13 mouse cellular contexts compared by ENCODE assay signal in genomic region chr1:166124932-166125593, GRCm38 (mm10). TPM values are rescaled to one million over a fixed set of nuclear protein-coding genes. Genes with fewer than 3 reads are reported as not detected.
DNase-seq lines count a peak whose midpoint lies in the region; ATAC-seq lines count a peak whose summit lies in the region.
"Had no signal": no experiment of that assay in that cellular context is flagged by ENCODE, and none has a peak within 500 bp of the region (broad histone marks: within the 10 kb centered on the region; RNA-seq: fewer than 3 reads in every experiment).

No protein-coding gene starts in this region.

- H3K36me3 ChIP-seq in liver, embryonic 11.5 days (ENCODE audit: control insufficient read depth, insufficient read depth, low read length): no peaks in the 10 kb centered on the region
- no peaks in the 10 kb centered on the region for H3K36me3 ChIP-seq in liver, embryonic 12.5 days
- H3K36me3 ChIP-seq in hindbrain, embryonic 13.5 days: no peaks in the 10 kb centered on the region
- H3K36me3 ChIP-seq in midbrain, embryonic 14.5 days (ENCODE audit: control insufficient read depth, insufficient read depth, low read length): no peaks in the 10 kb centered on the region
- H3K36me3 ChIP-seq: lung, embryonic 15.5 days had no signal

- H3K27me3 ChIP-seq in liver, embryonic 11.5 days (replicated peaks; ENCODE audit: control insufficient read depth, insufficient read depth, low read length): no peaks in the 10 kb centered on the region
- no peaks in the 10 kb centered on the region for H3K27me3 ChIP-seq in liver, embryonic 12.5 days (replicated peaks)
- H3K27me3 ChIP-seq in hindbrain, embryonic 13.5 days: no peaks in the 10 kb centered on the region
- H3K27me3 ChIP-seq in midbrain, embryonic 14.5 days (ENCODE audit: control insufficient read depth, insufficient read depth, low read length): no peaks in the 10 kb centered on the region
- H3K27me3 ChIP-seq: lung, embryonic 15.5 days had no signal

- peaks cover 8% of the 10 kb centered on the region for H3K4me1 ChIP-seq in liver, embryonic 11.5 days (replicated peaks; ENCODE audit: control insufficient read depth, insufficient read depth, low read length)
- H3K4me1 ChIP-seq in liver, embryonic 12.5 days: peaks cover 25% of the 10 kb centered on the region
- 0 out of 2 replicates have a peak, but pooled peaks cover 3% of the 10 kb centered on the region for H3K4me1 ChIP-seq in hindbrain, embryonic 13.5 days (replicated peaks)
- no peaks in the 10 kb centered on the region for H3K4me1 ChIP-seq in midbrain, embryonic 14.5 days (ENCODE audit: control insufficient read depth, insufficient read depth, low read length)

- no peak overlapping the region for H3K9ac ChIP-seq in liver, embryonic 11.5 days (ENCODE audit: low read depth, low read length)
- H3K9ac ChIP-seq in liver, embryonic 12.5 days: no peak overlapping the region
- H3K9ac ChIP-seq in hindbrain, embryonic 13.5 days: no peak overlapping the region
- no peak overlapping the region for H3K9ac ChIP-seq in midbrain, embryonic 14.5 days (replicated peaks; ENCODE audit: low read length)
- H3K9ac ChIP-seq: lung, embryonic 15.5 days had no signal

- peak; percentile 78 for ATAC-seq in liver, embryonic 11.5 days (replicated peaks; ENCODE audit: low FRiP score)
- peak; percentile 86 for ATAC-seq in liver, embryonic 12.5 days
- ATAC-seq in hindbrain, embryonic 13.5 days (ENCODE audit: low FRiP score): no peak
- ATAC-seq in midbrain, embryonic 14.5 days (ENCODE audit: low FRiP score, low TSS enrichment): no peak
- ATAC-seq: forebrain, embryonic 16.5 days had no signal

- H3K4me3 ChIP-seq in liver, embryonic 11.5 days (ENCODE audit: low read depth, low read length): no peak overlapping the region
- no peak overlapping the region for H3K4me3 ChIP-seq in liver, embryonic 12.5 days
- H3K4me3 ChIP-seq in hindbrain, embryonic 13.5 days: no peak overlapping the region
- H3K4me3 ChIP-seq in midbrain, embryonic 14.5 days (replicated peaks; ENCODE audit: low read depth, low read length): no peak overlapping the region
- H3K4me3 ChIP-seq: lung, embryonic 15.5 days had no signal

- H3K27ac ChIP-seq in liver, embryonic 11.5 days (ENCODE audit: low read depth, low read length): no peak overlapping the region
- H3K27ac ChIP-seq in liver, embryonic 12.5 days: no peak overlapping the region
- H3K27ac ChIP-seq in hindbrain, embryonic 13.5 days: no peak overlapping the region
- H3K27ac ChIP-seq in midbrain, embryonic 14.5 days (replicated peaks; ENCODE audit: low read depth, low read length): no peak overlapping the region
- H3K27ac ChIP-seq: lung, embryonic 15.5 days had no signal

- no peak for DNase-seq in liver, embryonic 11.5 days (ENCODE audit: low spot score)
- DNase-seq in liver (no peak), ZHBTc4 (ENCODE audit: low read depth, low spot score) (peak; percentile 99)
- DNase-seq in midbrain, embryonic 14.5 days: no peak
- DNase-seq in cerebellum, adult 9-10 months: no peak
- DNase-seq: cerebellum, adult 11-12 months; kidney, postnatal 14 days; left cerebral cortex, postnatal 4 days had no signal

- 50% methylated on average over 8 of the region's 8 CpGs for WGBS in liver, embryonic 11.5 days
- WGBS in liver, embryonic 12.5 days (ENCODE audit: insufficient replicate concordance): 29% methylated on average over 8 of the region's 8 CpGs
- 54% methylated on average over 8 of the region's 8 CpGs for WGBS in hindbrain, embryonic 13.5 days
- WGBS in midbrain, embryonic 14.5 days: 58% methylated on average over 8 of the region's 8 CpGs

- no peaks in the 10 kb centered on the region for H3K9me3 ChIP-seq in liver, embryonic 11.5 days (ENCODE audit: control insufficient read depth, low read length)
- H3K9me3 ChIP-seq in liver, embryonic 12.5 days (replicated peaks): no peaks in the 10 kb centered on the region
- H3K9me3 ChIP-seq in hindbrain, embryonic 13.5 days: no peaks in the 10 kb centered on the region
- no peaks in the 10 kb centered on the region for H3K9me3 ChIP-seq in midbrain, embryonic 14.5 days (ENCODE audit: control insufficient read depth, low read length)
- H3K9me3 ChIP-seq: lung, embryonic 15.5 days had no signal

- no peak overlapping the region for H3K4me2 ChIP-seq in liver, embryonic 11.5 days
- H3K4me2 ChIP-seq in liver, embryonic 12.5 days: no peak overlapping the region
- no peak overlapping the region for H3K4me2 ChIP-seq in hindbrain, embryonic 13.5 days
- no peak overlapping the region for H3K4me2 ChIP-seq in midbrain, embryonic 14.5 days (ENCODE audit: low read length)
- H3K4me2 ChIP-seq: lung, embryonic 15.5 days; midbrain, embryonic 11.5 days had no signal

RNA-seq across cellular contexts. Expression of gene Dusp27, which starts 2.7 kb away (rescaled TPM):
- 0.84 and 1.0 TPM in 2 replicates for polyA plus RNA-seq in liver, embryonic 11.5 days (2014; fragmentation: Nextera tagmentation; extraction: Ambion mirVana)
- 0.31 and 0.47 TPM in 2 replicates for polyA plus RNA-seq in liver, embryonic 12.5 days (2016; fragmentation: Nextera tagmentation; extraction: Ambion mirVana)
- polyA plus RNA-seq in hindbrain, embryonic 13.5 days (2015; fragmentation: Nextera tagmentation; extraction: Ambion mirVana): 1.2 and 1.6 TPM in 2 replicates
- polyA plus RNA-seq in midbrain, embryonic 14.5 days (2014; fragmentation: Nextera tagmentation; extraction: Ambion mirVana): 0.51 and 1.00 TPM in 2 replicates

RNA-seq across cellular contexts. Expression of gene Gpa33, which starts 5.0 kb away (rescaled TPM):
- not detected in 2 replicates for polyA plus RNA-seq in liver, embryonic 11.5 days (2014; fragmentation: Nextera tagmentation; extraction: Ambion mirVana)
- 0.08 TPM in 1 of 2 replicates, not detected in the other for polyA plus RNA-seq in liver, embryonic 12.5 days (2016; fragmentation: Nextera tagmentation; extraction: Ambion mirVana)
- polyA plus RNA-seq in hindbrain, embryonic 13.5 days (2015; fragmentation: Nextera tagmentation; extraction: Ambion mirVana): 0.14 TPM in 1 of 2 replicates, not detected in the other
- not detected in 2 replicates for polyA plus RNA-seq in midbrain, embryonic 14.5 days (2014; fragmentation: Nextera tagmentation; extraction: Ambion mirVana)
- polyA plus RNA-seq: forebrain, embryonic 16.5 days; lung, embryonic 15.5 days had no signal

Comparison
In these comparisons a context has a peak if more than half of its experiments do, and no peak if none do; other contexts are left out.
1. ATAC-seq: peak in liver, embryonic 11.5 days (single experiment) and liver, embryonic 12.5 days (single experiment); none in hindbrain, embryonic 13.5 days (single experiment) and midbrain, embryonic 14.5 days (single experiment).